Mouse (Mus musculus): ENCODE measurements around the gene Kank3. TPM values are rescaled to one million over a fixed set of nuclear protein-coding genes. Genes with fewer than 3 reads are reported as not detected.

Gene Kank3
- polyA plus RNA-seq, 1 experiment from 2014 or later: 45.8 TPM

DNA sequence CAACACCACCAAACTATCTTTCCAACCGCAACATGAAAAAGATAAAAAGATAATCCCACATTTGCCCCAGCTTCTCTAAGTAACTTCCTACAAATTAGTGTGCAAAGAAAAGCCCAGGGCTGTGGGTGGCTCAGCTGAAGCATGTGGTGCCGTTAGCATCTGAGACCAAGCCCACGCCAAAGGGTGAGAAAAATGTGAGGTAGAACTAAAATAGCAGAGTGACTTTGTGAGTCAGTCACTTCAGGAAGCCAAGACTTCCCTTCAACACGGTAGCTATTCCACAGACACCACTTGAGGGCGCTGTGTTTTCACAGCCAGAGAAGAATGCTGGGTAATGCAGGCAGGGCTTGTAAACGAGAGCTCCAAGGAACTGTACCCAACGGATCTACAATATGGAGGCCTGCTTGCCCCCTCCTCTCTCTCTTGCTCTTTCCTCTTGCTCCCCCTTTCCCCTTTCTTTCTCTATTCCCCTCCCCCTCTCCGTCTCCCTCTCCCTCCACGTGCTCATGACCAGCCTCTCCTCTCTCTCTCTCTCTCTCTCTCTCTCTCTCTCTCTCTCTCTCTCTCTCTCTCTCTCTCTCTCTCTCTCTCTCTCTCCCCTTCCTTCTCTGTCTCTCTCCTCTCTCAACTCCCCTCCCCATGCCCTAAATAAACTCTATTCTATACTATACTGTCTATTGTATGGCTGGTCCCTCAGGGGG, 55.2 kb downstream of the Kank3 start:
- Histone ChIP-seq H3K4me3 (replicated peaks; ENCODE audit: low read depth, low read length) (no peak overlapping the region), H3K9ac (replicated peaks; ENCODE audit: low read length) (no peak overlapping the region), H3K27ac (replicated peaks; ENCODE audit: low read depth, low read length) (no peak overlapping the region), H3K36me3 (ENCODE audit: control insufficient read depth, insufficient read depth, low read length) (no peaks in the 10 kb centered on the region), H3K4me2 (ENCODE audit: low read length) (no peak overlapping the region), H3K4me1 (ENCODE audit: control insufficient read depth, insufficient read depth, low read length) (no peaks in the 10 kb centered on the region), H3K27me3 (ENCODE audit: control insufficient read depth, insufficient read depth, low read length) (no peaks in the 10 kb centered on the region), H3K9me3 (ENCODE audit: control insufficient read depth, low read length) (no peaks in the 10 kb centered on the region)
- ATAC-seq (ENCODE audit: low FRiP score, low TSS enrichment) (no peak), DNase-seq (peak; percentile 3)
- WGBS: 42% methylated on average over 9 of the region's 9 CpGs

Other genes starting within 250 kb of the Kank3 start
- 91.4 and 115 TPM in 2 replicates for gene Zfp414, start 181.4 kb upstream of the Kank3 start, polyA plus RNA-seq (2014; fragmentation: Nextera tagmentation; extraction: Ambion mirVana)
- gene Pram1, start 172.5 kb upstream of the Kank3 start, polyA plus RNA-seq (2014; fragmentation: Nextera tagmentation; extraction: Ambion mirVana): 0.73 and 1.4 TPM in 2 replicates
- gene Hnrnpm, start 123.7 kb upstream of the Kank3 start, polyA plus RNA-seq (2014; fragmentation: Nextera tagmentation; extraction: Ambion mirVana): 177 and 214 TPM in 2 replicates
- gene March2, start 91.8 kb upstream of the Kank3 start, polyA plus RNA-seq (2014; fragmentation: Nextera tagmentation; extraction: Ambion mirVana): 45.2 and 62.6 TPM in 2 replicates
- gene Rab11b, start 50.0 kb upstream of the Kank3 start, polyA plus RNA-seq (2014; fragmentation: Nextera tagmentation; extraction: Ambion mirVana): 417 and 541 TPM in 2 replicates
- gene Angptl4, start 28.7 kb upstream of the Kank3 start, polyA plus RNA-seq (2014; fragmentation: Nextera tagmentation; extraction: Ambion mirVana): 8.0 and 18.4 TPM in 2 replicates
- gene Rps28, start 14.0 kb downstream of the Kank3 start, polyA plus RNA-seq (2014; fragmentation: Nextera tagmentation; extraction: Ambion mirVana): 653 and 777 TPM in 2 replicates
- 497 and 604 TPM in 2 replicates for gene Ndufa7, start 14.1 kb downstream of the Kank3 start, polyA plus RNA-seq (2014; fragmentation: Nextera tagmentation; extraction: Ambion mirVana)
- 55.1 and 59.8 TPM in 2 replicates for gene Cd320, start 32.6 kb downstream of the Kank3 start, polyA plus RNA-seq (2014; fragmentation: Nextera tagmentation; extraction: Ambion mirVana)
- gene Gm7029, start 63.3 kb downstream of the Kank3 start, polyA plus RNA-seq (2014; fragmentation: Nextera tagmentation; extraction: Ambion mirVana): not detected in 2 replicates
- gene Kifc1, start 80.1 kb downstream of the Kank3 start, polyA plus RNA-seq (2014; fragmentation: Nextera tagmentation; extraction: Ambion mirVana): 2.2 and 2.5 TPM in 2 replicates
- 1.1 TPM in 1 of 2 replicates, not detected in the other for gene Platr17, start 94.6 kb downstream of the Kank3 start, polyA plus RNA-seq (2014; fragmentation: Nextera tagmentation; extraction: Ambion mirVana)
- 40.7 and 44.6 TPM in 2 replicates for gene Daxx, start 98.9 kb downstream of the Kank3 start, polyA plus RNA-seq (2014; fragmentation: Nextera tagmentation; extraction: Ambion mirVana)
- 18.3 and 20.6 TPM in 2 replicates for gene Tapbp, start 105.4 kb downstream of the Kank3 start, polyA plus RNA-seq (2014; fragmentation: Nextera tagmentation; extraction: Ambion mirVana)
- 12.1 and 13.1 TPM in 2 replicates for gene Zbtb22, start 105.4 kb downstream of the Kank3 start, polyA plus RNA-seq (2014; fragmentation: Nextera tagmentation; extraction: Ambion mirVana)
- 47.2 and 50.3 TPM in 2 replicates for gene Rgl2, start 119.0 kb downstream of the Kank3 start, polyA plus RNA-seq (2014; fragmentation: Nextera tagmentation; extraction: Ambion mirVana)
- 167 and 188 TPM in 2 replicates for gene Pfdn6, start 129.8 kb downstream of the Kank3 start, polyA plus RNA-seq (2014; fragmentation: Nextera tagmentation; extraction: Ambion mirVana)
- gene Wdr46, start 130.1 kb downstream of the Kank3 start, polyA plus RNA-seq (2014; fragmentation: Nextera tagmentation; extraction: Ambion mirVana): 15.5 and 16.9 TPM in 2 replicates
- 8.0 and 10.1 TPM in 2 replicates for gene B3galt4, start 141.0 kb downstream of the Kank3 start, polyA plus RNA-seq (2014; fragmentation: Nextera tagmentation; extraction: Ambion mirVana)
- gene Vps52, start 145.3 kb downstream of the Kank3 start, polyA plus RNA-seq (2014; fragmentation: Nextera tagmentation; extraction: Ambion mirVana): 50.6 and 63.2 TPM in 2 replicates
- gene Rps18, start 145.5 kb downstream of the Kank3 start, polyA plus RNA-seq (2014; fragmentation: Nextera tagmentation; extraction: Ambion mirVana): 872 and 980 TPM in 2 replicates
- gene H2-K1, start 189.8 kb downstream of the Kank3 start, polyA plus RNA-seq (2014; fragmentation: Nextera tagmentation; extraction: Ambion mirVana): 10.5 and 15.5 TPM in 2 replicates
- gene Ring1, start 214.2 kb downstream of the Kank3 start, polyA plus RNA-seq (2014; fragmentation: Nextera tagmentation; extraction: Ambion mirVana): 9.1 and 18.5 TPM in 2 replicates
- 56.1 and 75.0 TPM in 2 replicates for gene H2-Ke6, start 217.5 kb downstream of the Kank3 start, polyA plus RNA-seq (2014; fragmentation: Nextera tagmentation; extraction: Ambion mirVana)
- gene Slc39a7, start 221.2 kb downstream of the Kank3 start, polyA plus RNA-seq (2014; fragmentation: Nextera tagmentation; extraction: Ambion mirVana): 95.7 and 97.0 TPM in 2 replicates
- 33.3 and 33.4 TPM in 2 replicates for gene Rxrb, start 221.3 kb downstream of the Kank3 start, polyA plus RNA-seq (2014; fragmentation: Nextera tagmentation; extraction: Ambion mirVana)
- gene Col11a2, start 228.9 kb downstream of the Kank3 start, polyA plus RNA-seq (2014; fragmentation: Nextera tagmentation; extraction: Ambion mirVana): 2.4 and 2.9 TPM in 2 replicates